Mouse (Mus musculus) MEL (cell line): Measurements from ENCODE around the gene Krtap4-7. TPM values are rescaled to one million over a fixed set of nuclear protein-coding genes. Genes with fewer than 3 reads are reported as not detected.
"Not testable (repeated sequence)": the region's sequence is repeated elsewhere in the genome, so short reads cannot be mapped to it uniquely, and the experiment has no call there.

Experiments used
- DNase-seq: peaks from one replicate; pipeline ENCODE4 v3.0.0; 2011; ENCODE audit warnings: low read depth, low spot score
- H3K27ac ChIP-seq: 2 replicates; pipeline ENCODE4 v1.5.1; 2012; ENCODE audit warnings: low read depth, mild to moderate bottlenecking, control low read depth, low read length, moderate library complexity; ENCODE audit not compliant: control insufficient read depth
- H3K27me3 ChIP-seq, 2 experiments: fragments of 150-350 bp in 1 of 2; sonication (generic) in 1 of 2; 2 replicates each; pipeline ENCODE4 v1.6.1; 2012; ENCODE audit warnings: low read length in 2 of 2, mild to moderate bottlenecking in 2 of 2, improper control_type of control experiment in 1 of 2, moderate library complexity in 1 of 2; ENCODE audit not compliant: insufficient read depth in 2 of 2, control insufficient read depth in 1 of 2
- H3K36me3 ChIP-seq, 2 experiments: 2 replicates each; pipeline ENCODE4 v1.6.1; 2012 to 2014; ENCODE audit warnings: low read length in 2 of 2, improper control_type of control experiment in 1 of 2, inconsistent platforms in 1 of 2, mild to moderate bottlenecking in 1 of 2; ENCODE audit not compliant: insufficient read depth in 2 of 2, control insufficient read depth in 1 of 2
- H3K4me1 ChIP-seq, 2 experiments: fragments of 150-350 bp in 1 of 2; sonication (generic) in 1 of 2; 2 replicates each; pipeline ENCODE4 v1.6.1; 2012; ENCODE audit warnings: low read length in 2 of 2, improper control_type of control experiment in 1 of 2, mild to moderate bottlenecking in 1 of 2; ENCODE audit not compliant: insufficient read depth in 2 of 2, control insufficient read depth in 1 of 2
- H3K4me3 ChIP-seq, 2 experiments: fragments of 150-350 bp in 1 of 2; sonication (generic) in 1 of 2; 2 replicates each; pipeline ENCODE4 v1.5.1; 2012; ENCODE audit warnings: low read depth in 2 of 2, low read length in 2 of 2, mild to moderate bottlenecking in 2 of 2, moderate library complexity in 2 of 2, control low read depth in 1 of 2, improper control_type of control experiment in 1 of 2; ENCODE audit not compliant: control insufficient read depth in 1 of 2, insufficient read depth in 1 of 2
- H3K79me2 ChIP-seq: 2 replicates; pipeline ENCODE4 v1.6.1; 2012; ENCODE audit warnings: mild to moderate bottlenecking, low read length, moderate library complexity; ENCODE audit not compliant: control insufficient read depth, poor library complexity, insufficient read depth
- H3K9ac ChIP-seq: 2 replicates; pipeline ENCODE4 v1.6.1; 2012; ENCODE audit warnings: low read depth, mild to moderate bottlenecking, control low read depth, low read length, moderate library complexity; ENCODE audit not compliant: control insufficient read depth, poor library complexity, severe bottlenecking
- H3K9me3 ChIP-seq: fragments of 150-350 bp; sonication (generic); replicated peaks from 2 replicates; pipeline ENCODE4 v1.6.1; 2012; ENCODE audit warnings: mild to moderate bottlenecking, low read length, improper control_type of control experiment, moderate library complexity; ENCODE audit not compliant: insufficient read depth
- BHLHE40 ChIP-seq: IDR thresholded peaks from 2 replicates; pipeline ENCODE4 v1.6.1; 2012; ENCODE audit warnings: low read depth, mild to moderate bottlenecking, inconsistent platforms, low read length, improper control_type of control experiment, borderline replicate concordance
- CHD1 ChIP-seq: IDR thresholded peaks from 2 replicates; pipeline ENCODE4 v1.6.1; 2012; ENCODE audit warnings: low read depth, mild to moderate bottlenecking, inconsistent platforms, low read length, improper control_type of control experiment
- CHD2 ChIP-seq: IDR thresholded peaks from 2 replicates; pipeline ENCODE4 v1.6.1; 2011; ENCODE audit warnings: low read length, improper control_type of control experiment
- HCFC1 ChIP-seq: IDR thresholded peaks from 2 replicates; pipeline ENCODE4 v1.6.1; 2012; ENCODE audit warnings: low read depth, mild to moderate bottlenecking, inconsistent platforms, low read length, improper control_type of control experiment, moderate library complexity
- KAT2A ChIP-seq: conservative IDR thresholded peaks from 2 replicates; pipeline ENCODE4 v1.6.1; 2012; ENCODE audit warnings: low read depth, low read length, improper control_type of control experiment, inconsistent platforms
- MAFK ChIP-seq: IDR thresholded peaks from 2 replicates; pipeline ENCODE4 v1.6.1; 2011; ENCODE audit warnings: low read depth, mild to moderate bottlenecking, low read length, improper control_type of control experiment, borderline replicate concordance
- MYC ChIP-seq: IDR thresholded peaks from 2 replicates; pipeline ENCODE4 v1.6.1; 2011; ENCODE audit warnings: low read depth, mild to moderate bottlenecking, low read length, improper control_type of control experiment, moderate library complexity
- NRF1 ChIP-seq: IDR thresholded peaks from 2 replicates; pipeline ENCODE4 v1.6.1; 2014; ENCODE audit warnings: low read depth, mild to moderate bottlenecking, inconsistent platforms, low read length, improper control_type of control experiment, moderate library complexity; ENCODE audit not compliant: poor library complexity, insufficient read depth, severe bottlenecking
- POLR2AphosphoS2 ChIP-seq: IDR thresholded peaks from 2 replicates; pipeline ENCODE4 v1.6.1; 2011; ENCODE audit warnings: low read length, improper control_type of control experiment
- TAL1 ChIP-seq: IDR thresholded peaks from 2 replicates; pipeline ENCODE4 v1.6.1; 2012; ENCODE audit warnings: mild to moderate bottlenecking, inconsistent platforms, low read length, moderate library complexity, mixed read lengths
- ZC3H11A ChIP-seq: IDR thresholded peaks from 2 replicates; pipeline ENCODE4 v1.6.1; 2012; ENCODE audit warnings: low read depth, mild to moderate bottlenecking, inconsistent platforms, low read length, improper control_type of control experiment
- ZNF384 ChIP-seq: IDR thresholded peaks from 2 replicates; pipeline ENCODE4 v1.6.1; 2012; ENCODE audit warnings: low read depth, mild to moderate bottlenecking, inconsistent platforms, low read length, improper control_type of control experiment
- polyA plus RNA-seq, 2 experiments: library from polyadenylated mRNA; stranded (reverse) in 1 of 2; unstranded in 1 of 2; fragments of >175 nt in 1 of 2; fragments of >200 nt in 1 of 2; gene quantifications; 2 replicates each; pipeline versions ENCODE4 v1.2.1 to v1.2.4; 2012; ENCODE audit warnings: low replicate concordance in 2 of 2, low read depth in 1 of 2; ENCODE audit not compliant: insufficient read length in 2 of 2, insufficient read depth in 1 of 2, missing spikeins in 1 of 2
- total RNA-seq: library from RNA; depleted of rRNA; stranded (reverse); fragments of 300-350 nt; gene quantifications from 2 replicates; pipeline ENCODE4 v1.2.3, GENCODE M21; 2012; rRNA removed

Krtap4-7 gene
- total and polyA plus RNA-seq, 3 experiments = not detected

- Histone ChIP-seq H3K9me3 (no peaks in the 10 kb centered on the region), H3K27ac (no peak overlapping the region), H3K79me2 (no peaks in the 10 kb centered on the region), H3K4me3 (no peak overlapping the region), H3K36me3 (no peaks in the 10 kb centered on the region), H3K4me1 (no peaks in the 10 kb centered on the region), H3K27me3 (no peaks in the 10 kb centered on the region), H3K9ac (no peak overlapping the region)
- no peak for DNase-seq
- TF ChIP-seq CHD2 (no peak), MAFK (no peak), POLR2AphosphoS2 (no peak), MYC (no peak), NRF1 (no peak), CHD1 (no peak), ZC3H11A (no peak), BHLHE40 (no peak), TAL1 (no peak), KAT2A (no peak), ZNF384 (no peak), HCFC1 (no peak)
These were observed 34.8 kb downstream of the Krtap4-7 start for GRCm38 (mm10) chr11:99609126-99609525.

GRCm38 (mm10) chr11:99603208-99603607 is 40.7 kb downstream of the Krtap4-7 start, which contains the start of gene Gm11938:
Gm11938 (minus strand) TSS chr11:99603308.
- not testable (repeated sequence) for H3K4me1 ChIP-seq, H3K4me3 ChIP-seq, H3K36me3 ChIP-seq, H3K9me3 ChIP-seq, H3K27me3 ChIP-seq, H3K27ac ChIP-seq, DNase-seq, H3K79me2 ChIP-seq, H3K9ac ChIP-seq

- not testable (repeated sequence) for H3K27ac ChIP-seq, DNase-seq, H3K36me3 ChIP-seq, H3K9ac ChIP-seq, H3K27me3 ChIP-seq, H3K4me3 ChIP-seq, H3K79me2 ChIP-seq, H3K9me3 ChIP-seq, H3K4me1 ChIP-seq
These were observed 46.1 kb downstream of the Krtap4-7 start, which contains the start of gene Krtap9-3 for GRCm38 (mm10) chr11:99597742-99598141. Krtap9-3 (minus strand) TSS chr11:99598105.

Other genes starting within 250 kb of the Krtap4-7 start
Only the 30 nearest of the 38 such genes appear.
- not detected in 2 replicates for gene Krt23, start 151.0 kb downstream of the Krtap4-7 start, total RNA-seq
- gene Krt23, start 151.0 kb downstream of the Krtap4-7 start, polyA plus RNA-seq = not detected
- not detected in 2 replicates for gene Krt39, start 122.8 kb downstream of the Krtap4-7 start, total RNA-seq
- not detected for gene Krt39, start 122.8 kb downstream of the Krtap4-7 start, polyA plus RNA-seq
- gene Krt40, start 100.9 kb downstream of the Krtap4-7 start, total RNA-seq = not detected in 2 replicates
- gene Krt40, start 100.9 kb downstream of the Krtap4-7 start, polyA plus RNA-seq = not detected
- gene Krtap3-3, start 93.2 kb downstream of the Krtap4-7 start, total RNA-seq = not detected in 2 replicates
- not detected for gene Krtap3-3, start 93.2 kb downstream of the Krtap4-7 start, polyA plus RNA-seq
- gene Krtap3-2, start 87.2 kb downstream of the Krtap4-7 start, total RNA-seq = not detected in 2 replicates
- not detected for gene Krtap3-2, start 87.2 kb downstream of the Krtap4-7 start, polyA plus RNA-seq
- gene Gm11939, start 84.6 kb downstream of the Krtap4-7 start, total RNA-seq = not detected in 2 replicates
- not detected for gene Gm11939, start 84.6 kb downstream of the Krtap4-7 start, polyA plus RNA-seq
- gene Krtap3-1, start 77.5 kb downstream of the Krtap4-7 start, total RNA-seq = not detected in 2 replicates
- not detected for gene Krtap3-1, start 77.5 kb downstream of the Krtap4-7 start, polyA plus RNA-seq
- gene Krtap1-5, start 63.1 kb downstream of the Krtap4-7 start, total RNA-seq = not detected in 2 replicates
- gene Krtap1-5, start 63.1 kb downstream of the Krtap4-7 start, polyA plus RNA-seq = not detected
- not detected in 2 replicates for gene Krtap1-4, start 60.4 kb downstream of the Krtap4-7 start, total RNA-seq
- gene Krtap1-4, start 60.4 kb downstream of the Krtap4-7 start, polyA plus RNA-seq = not detected
- gene Krtap1-3, start 52.8 kb downstream of the Krtap4-7 start, total RNA-seq = not detected in 2 replicates
- gene Krtap1-3, start 52.8 kb downstream of the Krtap4-7 start, polyA plus RNA-seq = not detected
- not detected in 2 replicates for gene Krtap9-3, start 46.0 kb downstream of the Krtap4-7 start, total RNA-seq
- gene Krtap9-3, start 46.0 kb downstream of the Krtap4-7 start, polyA plus RNA-seq = not detected
- gene Gm11938, start 40.8 kb downstream of the Krtap4-7 start, total RNA-seq = not detected in 2 replicates
- not detected for gene Gm11938, start 40.8 kb downstream of the Krtap4-7 start, polyA plus RNA-seq
- not detected in 2 replicates for gene Gm11937, start 33.9 kb downstream of the Krtap4-7 start, total RNA-seq
- gene Gm11937, start 33.9 kb downstream of the Krtap4-7 start, polyA plus RNA-seq = not detected
- gene Krtap2-4, start 29.2 kb downstream of the Krtap4-7 start, total RNA-seq = not detected in 2 replicates
- gene Krtap2-4, start 29.2 kb downstream of the Krtap4-7 start, polyA plus RNA-seq = not detected
- not detected in 2 replicates for gene Gm11562, start 23.7 kb downstream of the Krtap4-7 start, total RNA-seq
- not detected for gene Gm11562, start 23.7 kb downstream of the Krtap4-7 start, polyA plus RNA-seq
- gene Krtap4-1, start 15.9 kb downstream of the Krtap4-7 start, total RNA-seq = not detected in 2 replicates
- gene Krtap4-1, start 15.9 kb downstream of the Krtap4-7 start, polyA plus RNA-seq = not detected
- not detected in 2 replicates for gene Krtap4-2, start 9.0 kb downstream of the Krtap4-7 start, total RNA-seq
- gene Krtap4-2, start 9.0 kb downstream of the Krtap4-7 start, polyA plus RNA-seq = not detected
- not detected in 2 replicates for gene Gm11555, start 6.1 kb upstream of the Krtap4-7 start, total RNA-seq
- not detected for gene Gm11555, start 6.1 kb upstream of the Krtap4-7 start, polyA plus RNA-seq
- not detected in 2 replicates for gene Gm11563, start 14.9 kb upstream of the Krtap4-7 start, total RNA-seq
- gene Gm11563, start 14.9 kb upstream of the Krtap4-7 start, polyA plus RNA-seq = not detected
- not detected in 2 replicates for gene Krtap4-6, start 21.9 kb upstream of the Krtap4-7 start, total RNA-seq
- gene Krtap4-6, start 21.9 kb upstream of the Krtap4-7 start, polyA plus RNA-seq = not detected
- not detected in 2 replicates for gene Gm14190, start 46.7 kb upstream of the Krtap4-7 start, total RNA-seq
- not detected for gene Gm14190, start 46.7 kb upstream of the Krtap4-7 start, polyA plus RNA-seq
- gene Gm14180, start 90.2 kb upstream of the Krtap4-7 start, total RNA-seq = not detected in 2 replicates
- not detected for gene Gm14180, start 90.2 kb upstream of the Krtap4-7 start, polyA plus RNA-seq
- gene Gm11595, start 128.8 kb upstream of the Krtap4-7 start, total RNA-seq = not detected in 2 replicates
- not detected for gene Gm11595, start 128.8 kb upstream of the Krtap4-7 start, polyA plus RNA-seq
- gene Krtap4-8, start 136.6 kb upstream of the Krtap4-7 start, total RNA-seq = not detected in 2 replicates
- not detected for gene Krtap4-8, start 136.6 kb upstream of the Krtap4-7 start, polyA plus RNA-seq
- not detected in 2 replicates for gene Krtap4-9, start 141.1 kb upstream of the Krtap4-7 start, total RNA-seq
- gene Krtap4-9, start 141.1 kb upstream of the Krtap4-7 start, polyA plus RNA-seq = not detected
- gene Gm11596, start 149.4 kb upstream of the Krtap4-7 start, total RNA-seq = not detected in 2 replicates
- not detected for gene Gm11596, start 149.4 kb upstream of the Krtap4-7 start, polyA plus RNA-seq
- not detected in 2 replicates for gene Gm11569, start 154.8 kb upstream of the Krtap4-7 start, total RNA-seq
- gene Gm11569, start 154.8 kb upstream of the Krtap4-7 start, polyA plus RNA-seq = not detected
- not detected in 2 replicates for gene Gm11554, start 160.4 kb upstream of the Krtap4-7 start, total RNA-seq
- gene Gm11554, start 160.4 kb upstream of the Krtap4-7 start, polyA plus RNA-seq = not detected
- not detected in 2 replicates for gene Krtap4-13, start 165.8 kb upstream of the Krtap4-7 start, total RNA-seq
- gene Krtap4-13, start 165.8 kb upstream of the Krtap4-7 start, polyA plus RNA-seq = not detected
- gene Gm11564, start 171.6 kb upstream of the Krtap4-7 start, total RNA-seq = not detected in 2 replicates
- not detected for gene Gm11564, start 171.6 kb upstream of the Krtap4-7 start, polyA plus RNA-seq